Mouse (Mus musculus) left cerebral cortex, adult 8-10 months (tissue): Measurements from ENCODE around the gene Zfp472. TPM values are rescaled to one million over a fixed set of nuclear protein-coding genes. Genes with fewer than 3 reads are reported as not detected.
"Not testable (repeated sequence)": the region's sequence is repeated elsewhere in the genome, so short reads cannot be mapped to it uniquely, and the experiment has no call there.

ENCODE experiments used
- DNase-seq, 2 experiments: peaks; one replicate each; pipeline ENCODE4 v3.0.0; 2022; ENCODE audit warnings: low spot score in 2 of 2
- total RNA-seq, 4 experiments: library from RNA; stranded (reverse); gene quantifications; 2 replicates each; pipeline ENCODE4 v1.2.4; 2022

The Zfp472 gene
- total RNA-seq, 4 experiments from 2014 or later, result 4.8 to 7.0 (median 5.9) TPM

- no peak for DNase-seq
Measured at GRCm38 (mm10) chr17:33008337-33008736, 42.7 kb downstream of the Zfp472 start.

- DNase-seq, result not testable (repeated sequence)
Measured at GRCm38 (mm10) chr17:33020434-33020833, 54.8 kb downstream of the Zfp472 start.

Other genes starting within 250 kb of the Zfp472 start
- gene Zfp871, start 177.5 kb upstream of the Zfp472 start, total RNA-seq, result 10 to 100 TPM; 65.9 to 94.1 (median 79.6) TPM
- gene Zfp811, start 155.9 kb upstream of the Zfp472 start, total RNA-seq, result 1 to 10 TPM; 3.5 to 6.6 (median 5.3) TPM
- gene Zfp799, start 135.6 kb upstream of the Zfp472 start, total RNA-seq, result 10 to 100 TPM; 25.7 to 30.9 (median 28.5) TPM
- 10 to 100 TPM; 10.1 to 13.6 (median 10.4) TPM for gene Zfp870, start 74.2 kb upstream of the Zfp472 start, total RNA-seq
- gene Cyp4f14, start 48.5 kb upstream of the Zfp472 start, total RNA-seq, result 1 to 10 TPM; 4.5 to 7.7 (median 6.4) TPM
- 10 to 100 TPM; 20.5 to 22.6 (median 22.5) TPM for gene Cyp4f13, start 18.4 kb upstream of the Zfp472 start, total RNA-seq
- 10 to 100 TPM; 15.0 to 16.7 (median 15.9) TPM for gene Zfp952, start 27.3 kb downstream of the Zfp472 start, total RNA-seq
- gene Zfp763, start 67.6 kb downstream of the Zfp472 start, total RNA-seq, result 10 to 100 TPM; 18.8 to 22.3 (median 20.7) TPM
- gene 4921501E09Rik, start 102.2 kb downstream of the Zfp472 start, total RNA-seq, result under 1 TPM in 1 of 4 experiments, not detected in 3; 0.08 TPM
- gene Zfp563, start 123.5 kb downstream of the Zfp472 start, total RNA-seq, result 10 to 100 TPM; 18.4 to 22.1 (median 19.7) TPM
- 1 to 10 TPM; 3.7 to 4.3 (median 4.0) TPM for gene Morc2b, start 173.9 kb downstream of the Zfp472 start, total RNA-seq
- gene Olfr55, start 202.6 kb downstream of the Zfp472 start, total RNA-seq, result not detected
- not detected for gene Olfr239, start 225.5 kb downstream of the Zfp472 start, total RNA-seq